Mouse (Mus musculus): ENCODE data around the gene Phf24. TPM values are rescaled to one million over a fixed set of nuclear protein-coding genes. Genes with fewer than 3 reads are reported as not detected.

Gene Phf24
- polyA plus RNA-seq, 1 experiment from 2014 or later = 0.50 TPM

DNA sequence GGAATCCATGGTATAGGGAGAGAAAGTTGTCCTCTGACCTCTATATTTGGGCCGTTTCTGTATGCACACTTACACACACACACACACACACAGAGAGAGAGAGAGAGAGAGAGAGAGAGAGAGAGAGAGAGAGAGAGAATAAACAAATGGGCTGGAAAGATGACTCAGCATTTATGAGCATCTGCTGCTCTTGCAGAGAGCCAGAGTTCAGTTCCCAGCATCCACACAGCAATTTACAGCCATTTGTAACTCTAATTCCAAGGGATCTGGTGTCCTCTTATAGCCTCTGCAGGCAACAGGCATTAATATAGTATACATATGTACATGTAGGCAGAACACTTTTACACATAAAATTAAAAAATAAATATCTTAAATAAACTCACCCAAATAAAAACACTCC is 12.5 kb upstream of the Phf24 start:
- Histone ChIP-seq H3K27ac (ENCODE audit: low read length) (no peak overlapping the region), H3K9me3 (ENCODE audit: control insufficient read depth, low read length) (no peaks in the 10 kb centered on the region), H3K36me3 (ENCODE audit: control insufficient read depth, insufficient read depth, low read length) (no peaks in the 10 kb centered on the region), H3K4me3 (ENCODE audit: low read length) (no peak overlapping the region), H3K27me3 (ENCODE audit: control insufficient read depth, insufficient read depth, low read depth, low read length) (no peaks in the 10 kb centered on the region), H3K4me2 (ENCODE audit: low read depth, low read length) (no peak overlapping the region), H3K9ac (ENCODE audit: low read length) (no peak overlapping the region), H3K4me1 (replicated peaks; ENCODE audit: control insufficient read depth, insufficient read depth, low read length) (no peaks in the 10 kb centered on the region)
- ATAC-seq (ENCODE audit: low read depth) = no peak
- 30% methylated on average over 1 of the region's 1 CpGs for WGBS

DNA sequence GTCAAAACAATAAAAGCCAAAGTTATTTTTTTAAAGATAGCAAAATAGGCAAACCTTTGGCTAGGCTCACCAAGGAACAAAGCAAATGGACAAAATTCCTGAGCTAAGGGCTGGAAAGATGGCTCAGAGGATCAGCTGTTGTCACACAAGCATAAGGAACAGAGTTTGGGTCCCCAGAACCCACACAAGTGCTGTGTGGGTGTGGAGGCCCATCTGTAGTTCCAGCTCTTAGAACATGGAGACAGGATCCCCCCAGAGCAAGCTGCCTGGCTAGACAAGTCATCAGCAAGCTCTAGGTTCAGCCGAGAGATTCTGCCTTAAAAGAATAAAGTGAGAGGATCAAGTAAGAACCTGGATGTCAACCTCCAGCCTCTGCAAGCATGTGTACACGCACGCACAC is 11.9 kb upstream of the Phf24 start:
- Histone ChIP-seq H3K36me3 (ENCODE audit: control insufficient read depth, insufficient read depth, low read length) (no peaks in the 10 kb centered on the region), H3K4me2 (ENCODE audit: low read depth, low read length) (no peak overlapping the region), H3K27me3 (ENCODE audit: control insufficient read depth, insufficient read depth, low read depth, low read length) (no peaks in the 10 kb centered on the region), H3K4me1 (replicated peaks; ENCODE audit: control insufficient read depth, insufficient read depth, low read length) (no peaks in the 10 kb centered on the region), H3K27ac (ENCODE audit: low read length) (no peak overlapping the region), H3K9me3 (ENCODE audit: control insufficient read depth, low read length) (no peaks in the 10 kb centered on the region), H3K9ac (ENCODE audit: low read length) (no peak overlapping the region), H3K4me3 (ENCODE audit: low read length) (no peak overlapping the region)
- 92% methylated on average over 3 of the region's 3 CpGs for WGBS
- no peak for ATAC-seq (ENCODE audit: low read depth)

DNA sequence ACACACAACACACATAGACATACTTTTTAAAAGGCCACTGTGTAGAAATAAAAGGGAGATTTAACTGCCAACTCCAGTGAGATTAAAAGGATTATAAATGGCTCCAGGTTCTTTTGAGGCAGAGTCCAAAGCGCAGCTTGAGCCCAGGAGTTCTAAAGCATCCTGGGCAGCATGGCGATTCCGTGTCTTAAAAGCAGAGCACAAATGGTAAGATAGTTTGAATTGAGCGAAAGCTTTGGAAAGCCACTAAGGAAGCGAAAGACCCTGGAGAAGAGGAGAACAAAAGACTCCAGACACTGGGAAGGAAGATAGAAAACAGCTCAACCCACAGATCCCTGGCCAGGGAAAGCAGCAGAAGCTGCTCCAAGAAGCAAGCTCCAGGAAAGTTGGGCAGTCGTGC is 11.5 kb upstream of the Phf24 start:
- no peak overlapping the region for H3K4me2 ChIP-seq (ENCODE audit: low read depth, low read length)
- WGBS = 81% methylated on average over 6 of the region's 6 CpGs
- no peak overlapping the region for H3K27ac ChIP-seq (ENCODE audit: low read length)
- H3K9me3 ChIP-seq (ENCODE audit: control insufficient read depth, low read length) = no peaks in the 10 kb centered on the region
- no peaks in the 10 kb centered on the region for H3K36me3 ChIP-seq (ENCODE audit: control insufficient read depth, insufficient read depth, low read length)
- H3K4me1 ChIP-seq (replicated peaks; ENCODE audit: control insufficient read depth, insufficient read depth, low read length) = no peaks in the 10 kb centered on the region
- no peak for ATAC-seq (ENCODE audit: low read depth)
- no peak overlapping the region for H3K4me3 ChIP-seq (ENCODE audit: low read length)
- H3K27me3 ChIP-seq (ENCODE audit: control insufficient read depth, insufficient read depth, low read depth, low read length) = no peaks in the 10 kb centered on the region
- H3K9ac ChIP-seq (ENCODE audit: low read length) = no peak overlapping the region

DNA sequence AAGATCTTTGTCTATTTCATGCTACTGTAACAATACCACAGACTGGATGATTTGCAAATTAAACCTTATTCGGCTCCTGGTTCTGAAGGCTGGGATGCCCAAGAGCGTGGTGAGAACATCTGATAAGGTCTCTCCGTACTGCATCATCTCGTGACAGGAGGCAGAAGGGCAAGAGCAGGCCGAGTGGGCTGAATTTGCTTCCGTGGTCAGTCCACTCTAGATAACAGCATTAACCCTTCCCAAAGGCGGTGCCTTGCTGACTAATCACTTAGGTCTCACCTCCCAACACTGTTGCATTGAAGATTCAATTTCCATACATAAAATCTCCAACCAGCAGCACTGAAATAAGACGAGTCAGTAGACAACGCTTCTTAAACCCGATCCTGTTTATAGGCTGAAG is 3.1 kb upstream of the Phf24 start:
- 30% methylated on average over 10 of the region's 10 CpGs for WGBS
- ATAC-seq (ENCODE audit: low read depth) = no peak
- Histone ChIP-seq H3K9me3 (ENCODE audit: control insufficient read depth, low read length) (no peaks in the 10 kb centered on the region), H3K27ac (ENCODE audit: low read length) (no peak overlapping the region), H3K36me3 (ENCODE audit: control insufficient read depth, insufficient read depth, low read length) (no peaks in the 10 kb centered on the region), H3K4me2 (ENCODE audit: low read depth, low read length) (no peak overlapping the region), H3K4me1 (replicated peaks; ENCODE audit: control insufficient read depth, insufficient read depth, low read length) (peaks cover 4% of the 10 kb centered on the region; the same call in 1 of the 2 replicates), H3K9ac (ENCODE audit: low read length) (no peak overlapping the region), H3K4me3 (ENCODE audit: low read length) (no peak overlapping the region), H3K27me3 (ENCODE audit: control insufficient read depth, insufficient read depth, low read depth, low read length) (peaks cover 40% of the 10 kb centered on the region)

DNA sequence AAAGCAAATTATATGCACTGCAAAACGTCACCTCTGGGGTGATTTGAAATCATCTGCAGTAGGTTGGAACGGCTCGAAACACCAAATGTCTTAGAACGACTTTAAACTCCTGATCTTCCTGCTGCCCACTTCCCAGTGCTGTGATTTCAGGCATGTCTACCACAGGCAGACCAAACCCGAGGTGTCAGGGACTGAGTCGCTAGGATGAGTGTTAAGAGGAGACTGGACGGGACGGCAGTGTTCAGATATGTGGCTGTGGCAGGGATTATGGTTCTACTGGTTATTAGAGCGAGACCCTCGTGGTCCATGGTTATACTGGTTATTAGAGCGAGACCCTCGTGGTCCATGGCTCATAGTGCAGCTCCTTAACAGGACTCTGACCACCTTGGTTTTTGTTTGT is 1.1 kb upstream of the Phf24 start:
- Histone ChIP-seq H3K36me3 (ENCODE audit: control insufficient read depth, insufficient read depth, low read length) (no peaks in the 10 kb centered on the region), H3K4me1 (replicated peaks; ENCODE audit: control insufficient read depth, insufficient read depth, low read length) (peaks cover 4% of the 10 kb centered on the region; the same call in 1 of the 2 replicates), H3K27me3 (ENCODE audit: control insufficient read depth, insufficient read depth, low read depth, low read length) (peaks cover 47% of the 10 kb centered on the region), H3K9me3 (ENCODE audit: control insufficient read depth, low read length) (no peaks in the 10 kb centered on the region), H3K9ac (ENCODE audit: low read length) (no peak overlapping the region), H3K27ac (ENCODE audit: low read length) (no peak overlapping the region), H3K4me3 (ENCODE audit: low read length) (no peak overlapping the region), H3K4me2 (ENCODE audit: low read depth, low read length) (no peak overlapping the region)
- ATAC-seq (ENCODE audit: low read depth) = no peak
- 78% methylated on average over 12 of the region's 12 CpGs for WGBS

DNA sequence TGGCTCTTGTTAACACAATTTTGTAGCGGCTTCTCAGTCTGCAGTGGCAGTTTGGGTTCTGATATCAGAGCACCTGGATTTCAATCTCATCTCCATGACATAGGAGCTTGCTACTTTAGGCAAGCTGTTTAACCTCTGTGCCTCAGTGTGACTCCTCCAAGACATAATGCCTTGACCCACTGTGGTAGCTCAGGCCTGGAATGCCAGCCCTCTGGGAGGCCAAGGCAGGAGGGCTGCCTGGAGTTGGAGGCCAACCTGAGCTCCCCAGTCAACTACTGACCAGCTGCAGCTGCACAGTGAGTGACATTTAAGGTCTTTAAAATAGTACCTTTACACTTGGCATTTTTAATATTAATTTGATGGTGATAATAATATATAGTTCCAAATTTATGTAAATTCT is 494 bp upstream of the Phf24 start:
- no peak overlapping the region for H3K4me3 ChIP-seq (ENCODE audit: low read length)
- H3K4me2 ChIP-seq (ENCODE audit: low read depth, low read length) = no peak overlapping the region
- H3K36me3 ChIP-seq (ENCODE audit: control insufficient read depth, insufficient read depth, low read length) = no peaks in the 10 kb centered on the region
- no peak overlapping the region for H3K27ac ChIP-seq (ENCODE audit: low read length)
- H3K4me1 ChIP-seq (replicated peaks; ENCODE audit: control insufficient read depth, insufficient read depth, low read length) = peaks cover 4% of the 10 kb centered on the region; the same call in 1 of the 2 replicates
- H3K9me3 ChIP-seq (ENCODE audit: control insufficient read depth, low read length) = no peaks in the 10 kb centered on the region
- H3K27me3 ChIP-seq (ENCODE audit: control insufficient read depth, insufficient read depth, low read depth, low read length) = peaks cover 47% of the 10 kb centered on the region
- no peak overlapping the region for H3K9ac ChIP-seq (ENCODE audit: low read length)
- ATAC-seq (ENCODE audit: low read depth) = no peak
- WGBS = 82% methylated on average over 1 of the region's 1 CpGs

DNA sequence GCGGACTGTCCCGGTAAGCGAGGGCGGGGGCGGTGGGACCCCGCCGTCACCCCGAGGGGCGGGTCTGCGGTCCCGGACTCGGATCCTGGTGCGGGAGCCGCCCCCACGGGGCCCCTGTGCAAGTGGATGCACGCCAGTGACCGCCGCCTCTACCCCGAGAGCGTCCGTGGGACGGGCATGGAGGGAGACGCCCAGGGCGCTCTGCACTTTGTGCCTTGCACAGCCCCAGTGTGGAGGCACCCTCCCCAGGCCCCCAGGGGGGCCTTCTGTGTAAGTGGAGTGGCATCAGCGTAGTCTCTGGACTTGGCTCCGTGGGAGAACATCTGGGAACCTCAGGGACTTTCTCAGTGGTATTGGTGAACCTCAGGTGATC is 928 bp downstream of the Phf24 start:
- Histone ChIP-seq H3K36me3 (ENCODE audit: control insufficient read depth, insufficient read depth, low read length) (no peaks in the 10 kb centered on the region), H3K27me3 (ENCODE audit: control insufficient read depth, insufficient read depth, low read depth, low read length) (peaks cover 47% of the 10 kb centered on the region), H3K9me3 (ENCODE audit: control insufficient read depth, low read length) (no peaks in the 10 kb centered on the region), H3K4me1 (replicated peaks; ENCODE audit: control insufficient read depth, insufficient read depth, low read length) (peaks cover 4% of the 10 kb centered on the region; the same call in 1 of the 2 replicates), H3K4me2 (ENCODE audit: low read depth, low read length) (peak overlapping the region; percentile 96), H3K4me3 (ENCODE audit: low read length) (peak overlapping the region; percentile 65), H3K9ac (ENCODE audit: low read length) (peak overlapping the region; percentile 67), H3K27ac (ENCODE audit: low read length) (no peak overlapping the region)
- peak; percentile 46 for ATAC-seq (ENCODE audit: low read depth)
- 5% methylated on average over 16 of the region's 26 CpGs for WGBS

DNA sequence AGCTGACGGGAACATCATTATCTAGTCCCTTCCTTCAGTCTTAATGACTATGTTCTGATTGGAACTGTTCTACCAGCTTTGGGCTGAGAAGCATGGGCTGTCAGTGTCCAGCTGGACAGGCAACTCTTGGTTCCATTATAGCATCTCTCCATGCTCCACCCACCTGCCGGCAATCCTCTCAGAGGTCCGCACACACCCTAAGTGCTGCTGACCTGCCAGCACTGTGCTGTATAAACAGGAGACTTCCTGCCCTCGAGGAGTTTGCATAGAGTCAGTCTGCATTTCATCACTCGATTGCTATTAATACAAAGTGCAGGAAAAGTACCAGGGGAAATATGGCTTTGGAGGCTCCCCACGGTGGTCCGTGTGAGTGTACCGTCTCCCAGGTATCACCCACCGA is 4.3 kb downstream of the Phf24 start:
- H3K36me3 ChIP-seq (ENCODE audit: control insufficient read depth, insufficient read depth, low read length) = no peaks in the 10 kb centered on the region
- ATAC-seq (ENCODE audit: low read depth) = no peak
- H3K27me3 ChIP-seq (ENCODE audit: control insufficient read depth, insufficient read depth, low read depth, low read length) = peaks cover 33% of the 10 kb centered on the region
- no peak overlapping the region for H3K9ac ChIP-seq (ENCODE audit: low read length)
- H3K4me1 ChIP-seq (replicated peaks; ENCODE audit: control insufficient read depth, insufficient read depth, low read length) = peaks cover 4% of the 10 kb centered on the region; the same call in 1 of the 2 replicates
- 39% methylated on average over 9 of the region's 9 CpGs for WGBS
- H3K4me2 ChIP-seq (ENCODE audit: low read depth, low read length) = no peak overlapping the region
- no peak overlapping the region for H3K27ac ChIP-seq (ENCODE audit: low read length)
- H3K9me3 ChIP-seq (ENCODE audit: control insufficient read depth, low read length) = no peaks in the 10 kb centered on the region
- H3K4me3 ChIP-seq (ENCODE audit: low read length) = no peak overlapping the region

DNA sequence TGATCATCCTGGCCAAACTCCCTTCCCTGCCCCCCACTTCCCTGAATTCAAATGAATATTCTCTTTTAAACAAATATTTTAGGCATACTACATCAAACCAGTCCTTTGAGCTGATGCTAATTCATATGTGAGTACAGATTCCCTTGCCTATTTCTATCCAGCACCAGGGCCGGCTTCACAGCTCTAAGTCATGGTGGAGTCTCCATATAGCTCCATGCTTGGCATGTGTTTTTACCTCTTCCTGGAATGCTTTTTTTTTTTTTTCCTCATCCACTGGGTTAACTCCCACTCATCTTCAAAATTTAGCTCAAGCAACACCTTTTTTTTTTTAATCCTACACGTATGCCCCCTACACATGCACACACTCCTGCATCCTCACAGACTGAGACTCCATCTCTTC is 5.1 kb downstream of the Phf24 start:
- Histone ChIP-seq H3K36me3 (ENCODE audit: control insufficient read depth, insufficient read depth, low read length) (no peaks in the 10 kb centered on the region), H3K27ac (ENCODE audit: low read length) (no peak overlapping the region), H3K9ac (ENCODE audit: low read length) (no peak overlapping the region), H3K27me3 (ENCODE audit: control insufficient read depth, insufficient read depth, low read depth, low read length) (peaks cover 25% of the 10 kb centered on the region), H3K4me3 (ENCODE audit: low read length) (no peak overlapping the region), H3K4me2 (ENCODE audit: low read depth, low read length) (no peak overlapping the region), H3K9me3 (ENCODE audit: control insufficient read depth, low read length) (no peaks in the 10 kb centered on the region), H3K4me1 (replicated peaks; ENCODE audit: control insufficient read depth, insufficient read depth, low read length) (peaks cover 3% of the 10 kb centered on the region; the same call in 1 of the 2 replicates)
- 59% methylated on average over 2 of the region's 2 CpGs for WGBS
- ATAC-seq (ENCODE audit: low read depth) = no peak

DNA sequence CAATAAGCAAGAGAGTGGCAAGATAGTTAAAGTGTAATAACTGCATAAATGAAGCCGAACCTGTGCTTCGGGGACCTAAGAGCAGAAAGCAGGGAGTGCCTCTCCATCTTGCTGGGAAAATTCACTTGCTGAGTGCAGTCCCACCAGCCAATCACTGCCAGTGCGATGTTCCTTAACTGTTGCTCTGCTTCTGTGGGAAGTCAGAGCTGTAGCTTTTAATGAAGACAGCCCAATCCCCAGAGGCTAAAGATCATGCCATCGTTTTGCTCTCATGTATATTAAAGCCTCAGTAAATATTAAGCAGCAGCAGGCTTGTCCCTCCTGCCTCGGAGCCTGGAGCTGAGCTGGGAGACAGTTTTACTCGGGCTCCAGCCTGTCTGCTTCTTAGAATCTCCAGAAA is 5.6 kb downstream of the Phf24 start:
- H3K36me3 ChIP-seq (ENCODE audit: control insufficient read depth, insufficient read depth, low read length) = no peaks in the 10 kb centered on the region
- no peak overlapping the region for H3K4me2 ChIP-seq (ENCODE audit: low read depth, low read length)
- no peak for ATAC-seq (ENCODE audit: low read depth)
- H3K27ac ChIP-seq (ENCODE audit: low read length) = no peak overlapping the region
- peaks cover 20% of the 10 kb centered on the region for H3K27me3 ChIP-seq (ENCODE audit: control insufficient read depth, insufficient read depth, low read depth, low read length)
- H3K9me3 ChIP-seq (ENCODE audit: control insufficient read depth, low read length) = no peaks in the 10 kb centered on the region
- H3K4me1 ChIP-seq (replicated peaks; ENCODE audit: control insufficient read depth, insufficient read depth, low read length) = no peaks in the 10 kb centered on the region
- no peak overlapping the region for H3K9ac ChIP-seq (ENCODE audit: low read length)
- no peak overlapping the region for H3K4me3 ChIP-seq (ENCODE audit: low read length)
- WGBS = 61% methylated on average over 6 of the region's 6 CpGs

Data from lung, embryonic 16.5 days (tissue).